Mouse (Mus musculus) neutrophil, adult 83 days (primary cell): Measurements from ENCODE around the gene Ugt2b35. TPM values are rescaled to one million over a fixed set of nuclear protein-coding genes. Genes with fewer than 3 reads are reported as not detected.

ENCODE experiments used
- total RNA-seq, 2 experiments: library from RNA; stranded (reverse); gene quantifications; one replicate each; pipeline ENCODE4 v1.2.4; 2023

Ugt2b35 gene
- not detected for total RNA-seq

DNA sequence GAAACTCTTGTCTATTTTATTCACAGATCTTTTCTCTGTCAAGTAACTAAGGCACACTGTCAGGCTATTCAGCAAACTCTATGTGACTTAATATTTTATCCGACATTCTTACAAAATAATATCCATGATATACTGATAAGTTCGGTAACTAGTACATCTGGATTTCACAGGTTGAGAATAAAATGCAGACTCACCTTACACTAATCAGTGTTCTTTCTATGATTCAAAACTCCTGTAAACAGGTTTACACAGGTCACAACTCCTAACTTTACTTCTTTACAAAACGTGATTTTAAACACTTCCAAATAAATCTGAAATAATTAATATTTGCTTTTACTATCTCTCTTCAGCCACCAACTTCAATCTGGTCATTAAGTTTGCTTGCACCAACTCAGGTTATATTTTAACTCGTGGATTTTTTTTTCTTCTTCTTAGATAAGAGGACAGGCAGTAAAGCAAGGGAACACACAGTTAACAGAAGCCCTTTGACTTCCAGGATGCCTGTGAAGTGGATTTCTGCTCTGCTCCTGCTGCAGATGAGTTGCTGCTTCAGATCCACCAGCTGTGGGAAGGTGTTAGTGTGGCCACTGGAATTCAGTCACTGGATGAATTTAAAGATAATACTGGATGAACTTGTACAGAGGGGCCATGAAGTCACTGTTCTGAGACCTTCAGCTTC, at the start of gene Ugt2b35:
Ugt2b35 (plus strand) TSS at position 466 of the 679 bp plus-strand sequence.

Other genes starting within 250 kb of the Ugt2b35 start
- gene Ythdc1, start 196.6 kb upstream of the Ugt2b35 start, total RNA-seq = 10 to 100 TPM; 84.6 to 92.8 TPM
- not detected for gene Ugt2b34, start 93.9 kb upstream of the Ugt2b35 start, total RNA-seq
- not detected for gene Ugt2b1, start 74.3 kb upstream of the Ugt2b35 start, total RNA-seq
- gene Ugt2b36, start 91.7 kb downstream of the Ugt2b35 start, total RNA-seq = not detected
- not detected for gene Ugt2b5, start 139.5 kb downstream of the Ugt2b35 start, total RNA-seq